Mouse (Mus musculus) C2C12 (cell line): ENCODE measurements at regions not wholly inside any gene's neighbourhood (a gene's known extent, or its start where the extent isn't known, plus 50 kb on each side); places are given as distances from the start of the nearest gene placed in this dataset.

Experiments
- CTCF ChIP-seq: IDR thresholded peaks from one replicate; pipeline ENCODE4 v1.5.1; 2011; ENCODE audit not compliant: control insufficient read depth, insufficient read depth, insufficient read length
- MAX ChIP-seq: IDR thresholded peaks from one replicate; pipeline ENCODE4 v1.6.1; 2011; ENCODE audit warnings: mild to moderate bottlenecking, control low read depth
- USF1 ChIP-seq: IDR thresholded peaks from one replicate; pipeline ENCODE4 v1.6.1; 2011; ENCODE audit warnings: low read depth, mild to moderate bottlenecking, control low read depth, moderate library complexity

GRCm38 (mm10) chr1:124756721-124757120 lies 678.8 kb downstream of the Actr3 start:
- TF ChIP-seq CTCF, result no peak
- TF ChIP-seq MAX, result no peak
- no peak for TF ChIP-seq USF1
